Mouse (Mus musculus) retina, postnatal 7 days (tissue): ENCODE results near the gene Me1.
A peak's percentile ranks its signal among the peaks of the same experiment; 100 is the strongest.
"Not testable (repeated sequence)": the region's sequence is repeated elsewhere in the genome, so short reads cannot be mapped to it uniquely, and the experiment has no call there.

ENCODE experiments used
- DNase-seq: peaks from one replicate; pipeline ENCODE4 v3.0.0-alpha.2; 2012; ENCODE audit warnings: low read depth, low spot score

The Me1 gene

GRCm38 (mm10) chr9:86599723-86600303 lies 95.9 kb downstream of the Me1 start:
- no peak for DNase-seq

GRCm38 (mm10) chr9:86596983-86597382 lies 98.8 kb downstream of the Me1 start:
- not testable (repeated sequence) for DNase-seq

GRCm38 (mm10) chr9:86594357-86594767 lies 101.4 kb downstream of the Me1 start:
- not testable (repeated sequence) for DNase-seq

DNA sequence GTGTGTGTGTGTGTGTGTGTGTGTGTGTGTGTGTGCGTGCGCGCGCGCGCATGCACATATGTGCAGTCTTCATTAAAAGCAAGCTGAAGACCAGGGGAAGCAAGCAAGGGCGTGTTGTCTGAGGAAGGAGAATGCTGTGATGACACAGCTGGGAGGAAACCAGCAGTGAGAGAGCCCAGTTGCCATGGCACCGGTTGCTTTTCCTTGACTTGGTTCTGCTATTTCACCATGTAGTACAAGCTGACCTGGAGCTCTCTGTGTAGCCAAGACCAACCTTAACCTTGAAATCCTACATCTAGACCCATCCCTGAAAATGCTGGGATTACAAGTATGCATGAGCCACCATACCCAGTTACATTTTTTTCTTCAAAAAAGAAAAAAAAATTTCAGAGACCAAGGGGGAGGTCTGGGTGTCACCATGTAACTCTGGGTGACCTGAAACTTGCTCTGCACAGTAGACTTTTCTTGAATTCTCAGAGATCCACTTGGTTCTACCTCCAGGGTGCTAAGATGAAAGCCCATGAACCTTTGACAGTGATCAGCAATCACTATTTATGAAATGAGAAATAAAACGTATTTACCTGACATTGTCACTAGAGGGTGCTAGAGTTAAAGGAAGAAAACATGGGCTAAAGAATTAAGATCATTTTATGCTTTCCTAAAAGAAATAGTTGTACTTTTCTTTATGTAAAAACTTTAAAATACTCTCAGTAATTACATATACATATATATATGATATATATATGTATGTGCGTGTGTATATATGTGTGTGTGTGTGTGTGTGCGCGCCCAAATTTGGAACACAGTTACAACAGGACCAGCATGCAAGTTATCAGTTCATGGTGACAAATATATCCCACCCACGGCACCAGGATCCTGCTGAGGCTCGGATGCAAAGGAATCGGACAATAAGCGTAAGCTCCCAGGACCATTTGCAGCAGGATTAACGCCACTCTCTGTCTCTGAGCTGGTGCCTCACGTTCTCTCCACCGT lies 102.8 kb downstream of the Me1 start:
- DNase-seq = peak; percentile 32

DNA sequence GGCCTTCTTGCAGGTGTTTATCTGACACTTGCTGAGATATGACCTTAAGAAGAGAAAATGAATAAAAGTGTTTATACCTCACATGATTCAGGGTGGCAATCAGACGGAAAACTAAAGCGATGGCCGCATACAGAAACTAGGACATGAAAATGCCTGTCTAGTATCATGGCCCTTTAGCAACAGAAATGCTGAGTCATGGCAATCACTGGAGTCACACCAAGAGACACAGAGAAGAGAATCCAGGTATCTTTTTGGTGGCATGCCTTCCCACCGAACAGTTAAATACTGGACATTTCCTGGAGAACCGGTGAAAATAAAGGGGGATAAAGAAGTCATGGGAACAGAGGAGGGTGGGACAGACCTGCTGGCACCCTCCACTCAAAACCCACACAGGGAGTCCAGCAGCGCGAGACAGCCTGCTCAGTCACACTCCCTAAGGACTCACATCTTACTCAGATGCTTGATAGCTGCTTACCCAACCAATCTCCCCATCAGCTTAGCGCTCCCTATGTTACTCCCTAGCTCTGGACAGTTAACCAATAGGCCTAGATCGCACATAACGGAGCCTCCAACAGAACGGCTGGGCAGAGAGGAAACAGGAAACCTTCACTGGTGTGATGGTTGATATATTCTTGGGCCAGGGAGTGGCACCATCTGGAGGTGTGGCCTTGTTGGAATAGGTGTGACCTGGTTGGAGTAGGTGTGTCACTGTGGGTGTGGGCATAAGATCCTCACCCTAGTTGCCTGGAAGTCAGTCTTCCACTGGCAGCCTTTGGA lies 108.5 kb downstream of the Me1 start:
- no peak for DNase-seq

- DNase-seq = peak; percentile 49
These were observed 112.0 kb downstream of the Me1 start for GRCm38 (mm10) chr9:86583740-86584139.

DNA sequence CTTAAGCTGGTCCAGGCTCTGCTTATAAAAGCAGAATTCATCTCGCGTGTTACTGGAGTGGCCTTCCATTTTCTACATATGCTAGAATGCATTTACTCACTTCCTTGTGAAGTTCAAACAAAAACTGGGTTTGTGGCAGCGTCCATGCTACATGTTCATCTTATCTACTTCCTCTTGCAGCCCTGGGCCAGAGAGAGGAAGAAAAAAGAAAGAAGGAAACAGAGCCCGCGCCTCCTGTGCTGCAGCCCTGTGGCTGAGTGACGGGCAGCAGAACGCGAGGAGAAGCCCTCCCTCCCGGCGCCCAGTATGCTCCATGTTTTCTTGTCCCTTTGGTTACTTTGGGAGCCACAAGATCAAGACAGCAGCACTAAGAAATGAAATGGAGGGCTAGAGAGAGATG lies 116.1 kb downstream of the Me1 start:
- no peak for DNase-seq

- no peak for DNase-seq
These were observed 120.6 kb downstream of the Me1 start for GRCm38 (mm10) chr9:86575178-86575577.

DNA sequence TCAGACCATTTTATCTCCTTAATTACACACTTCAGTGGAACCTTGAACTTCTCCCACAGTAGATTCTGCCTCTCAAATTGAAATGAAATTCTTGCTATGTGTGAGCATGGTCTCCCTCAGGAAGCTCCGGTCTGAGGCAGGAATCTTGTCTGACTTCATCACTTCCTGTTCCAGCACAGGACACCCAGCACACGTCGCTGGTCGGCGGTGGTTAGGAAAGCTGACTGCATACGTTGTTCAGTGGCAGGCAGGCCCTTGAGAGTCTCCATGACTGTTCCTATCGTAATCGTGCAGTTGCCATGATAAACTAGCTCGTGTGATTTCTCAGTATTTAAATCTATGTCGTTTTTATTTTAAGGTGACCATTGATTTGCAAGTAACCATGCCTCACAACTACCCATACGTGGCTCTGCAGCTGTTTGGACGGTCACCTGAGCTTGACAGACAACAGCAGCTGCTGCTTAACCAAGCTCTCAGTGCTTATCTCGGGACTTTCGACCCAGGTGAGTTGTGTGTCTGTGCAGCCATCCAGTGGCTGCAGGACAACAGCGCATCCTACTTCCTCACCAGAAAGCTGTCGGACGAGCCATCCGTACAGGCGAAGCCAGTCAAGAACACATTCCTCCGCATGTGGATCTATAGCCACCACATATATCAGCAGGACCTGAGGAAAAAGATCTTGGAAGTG lies 122.0 kb downstream of the Me1 start:
- no peak for DNase-seq

- peak; percentile 56 for DNase-seq
These were observed 123.0 kb downstream of the Me1 start for GRCm38 (mm10) chr9:86572636-86573291.

DNA sequence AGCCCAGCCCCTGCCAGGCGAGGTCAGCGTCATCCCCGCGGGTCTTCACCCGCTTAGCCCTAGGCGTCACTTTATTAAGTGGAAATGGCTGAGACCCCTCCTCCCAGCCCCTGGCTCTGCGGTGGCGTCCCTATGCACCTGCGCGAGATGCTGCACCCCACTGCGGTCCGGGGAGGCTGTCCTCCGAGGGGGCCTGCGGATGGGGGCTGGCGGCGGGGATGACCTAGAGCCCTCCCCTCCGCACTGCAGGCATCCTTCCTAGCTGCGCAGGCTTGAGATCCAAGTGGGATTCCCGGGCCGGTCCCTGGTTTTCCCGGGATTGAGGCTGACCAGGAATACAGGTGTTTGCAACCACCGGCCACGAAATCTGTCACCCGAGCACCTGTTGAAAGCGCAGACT lies 123.6 kb downstream of the Me1 start:
- DNase-seq = no peak

DNA sequence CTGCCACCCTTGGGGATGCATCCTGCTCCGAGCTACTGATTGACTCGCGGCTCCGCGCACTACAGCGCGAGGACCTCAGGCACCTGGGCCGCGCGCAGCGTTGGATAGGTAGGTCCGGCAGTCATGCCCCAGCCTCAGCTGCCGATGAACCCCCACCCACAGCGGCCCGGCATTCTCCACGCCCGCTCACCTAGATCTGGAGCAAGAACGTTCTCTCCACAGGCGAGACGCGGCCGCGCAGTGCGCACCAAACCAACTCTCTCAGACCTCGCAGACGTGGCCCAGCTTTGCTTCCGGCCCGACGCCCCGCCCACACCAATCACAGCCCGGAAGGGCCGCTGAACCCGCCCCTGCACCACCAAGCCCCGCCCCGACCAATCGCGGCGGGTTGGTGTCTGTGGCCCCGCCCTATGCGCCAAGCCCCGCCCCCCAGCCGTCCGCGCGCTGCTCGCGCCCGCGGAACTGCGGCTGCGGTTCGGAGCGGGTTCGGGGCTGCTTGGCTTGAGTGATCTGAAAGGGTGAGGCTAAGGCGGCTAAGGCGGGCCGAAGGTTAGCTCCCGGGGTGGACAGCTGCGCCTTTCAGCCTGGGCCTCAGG lies 124.1 kb downstream of the Me1 start, which contains the start of the genes Pgm3 and Rwdd2a:
Pgm3 (minus strand) TSS at position 303 of the 596 bp plus-strand sequence.
Rwdd2a (plus strand) TSS at position 452 of the 596 bp plus-strand sequence.
- peak; percentile 90 for DNase-seq

DNA sequence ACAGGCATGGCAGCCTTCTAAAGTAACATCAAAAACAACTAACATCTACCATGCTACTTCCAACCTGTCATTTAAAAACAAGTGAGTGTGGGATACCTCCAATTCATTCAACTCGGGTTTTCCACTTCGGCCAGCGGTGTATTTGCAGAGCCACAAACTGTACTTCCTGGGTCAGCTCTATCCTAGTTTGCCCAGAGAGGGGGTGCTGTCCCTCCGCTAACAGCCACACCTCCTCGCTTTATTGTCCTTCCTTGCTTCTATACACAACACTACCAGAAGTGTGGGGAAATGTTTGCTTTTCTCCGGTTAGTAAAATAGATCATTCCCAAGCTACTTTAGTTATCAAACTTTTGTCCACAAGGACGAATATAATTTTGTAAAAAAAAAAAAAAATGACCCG lies 124.8 kb downstream of the Me1 start:
- DNase-seq = no peak

GRCm38 (mm10) chr9:86570261-86570890 lies 125.4 kb downstream of the Me1 start:
- DNase-seq = no peak

GRCm38 (mm10) chr9:86569314-86569910 lies 126.3 kb downstream of the Me1 start:
- no peak for DNase-seq

- no peak for DNase-seq
These were observed 135.2 kb downstream of the Me1 start for GRCm38 (mm10) chr9:86560543-86560942.

- DNase-seq = no peak
These were observed 141.1 kb downstream of the Me1 start for GRCm38 (mm10) chr9:86554641-86555040.

GRCm38 (mm10) chr9:86553886-86554285 lies 141.9 kb downstream of the Me1 start:
- no peak for DNase-seq

GRCm38 (mm10) chr9:86550717-86551116 lies 145.0 kb downstream of the Me1 start:
- DNase-seq = no peak
